Mouse (Mus musculus) kidney, postnatal 36 days (tissue): ENCODE results near the gene Josd2.

Experiments used
- DNase-seq, 2 experiments: peaks; one replicate each; pipeline ENCODE4 v3.0.0; 2021 to 2022; ENCODE audit warnings: mixed read lengths in 2 of 2

Josd2 gene

GRCm38 (mm10) chr7:44453256-44453655 lies 14.5 kb upstream of the Josd2 start:
- no peak for DNase-seq

DNA sequence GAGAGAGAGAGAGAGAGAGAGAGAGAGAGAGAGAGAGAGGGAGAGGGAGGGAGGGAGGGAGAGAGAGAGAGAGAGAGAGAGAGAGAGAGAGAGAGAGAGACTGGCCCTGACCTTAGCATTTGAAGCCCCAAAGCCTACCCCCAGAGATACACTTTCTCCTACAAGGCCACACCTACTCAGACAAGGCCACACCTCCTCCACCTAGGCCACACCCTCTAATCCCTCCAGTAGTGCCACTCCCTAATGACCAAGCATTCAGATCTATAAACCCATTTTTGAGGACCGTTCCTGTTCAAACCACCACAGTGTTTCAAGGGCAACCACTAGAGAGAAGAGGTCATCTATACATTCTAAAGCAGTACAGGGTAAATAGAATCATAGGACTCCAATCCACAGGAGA lies 11.5 kb upstream of the Josd2 start:
- DNase-seq = no peak

- no peak for DNase-seq
Measured at GRCm38 (mm10) chr7:44460067-44460466, 7.7 kb upstream of the Josd2 start.

- no peak for DNase-seq
Measured at GRCm38 (mm10) chr7:44460767-44461502, 6.8 kb upstream of the Josd2 start.

- DNase-seq = no peak
Measured at GRCm38 (mm10) chr7:44461503-44462217, 6.1 kb upstream of the Josd2 start.

DNA sequence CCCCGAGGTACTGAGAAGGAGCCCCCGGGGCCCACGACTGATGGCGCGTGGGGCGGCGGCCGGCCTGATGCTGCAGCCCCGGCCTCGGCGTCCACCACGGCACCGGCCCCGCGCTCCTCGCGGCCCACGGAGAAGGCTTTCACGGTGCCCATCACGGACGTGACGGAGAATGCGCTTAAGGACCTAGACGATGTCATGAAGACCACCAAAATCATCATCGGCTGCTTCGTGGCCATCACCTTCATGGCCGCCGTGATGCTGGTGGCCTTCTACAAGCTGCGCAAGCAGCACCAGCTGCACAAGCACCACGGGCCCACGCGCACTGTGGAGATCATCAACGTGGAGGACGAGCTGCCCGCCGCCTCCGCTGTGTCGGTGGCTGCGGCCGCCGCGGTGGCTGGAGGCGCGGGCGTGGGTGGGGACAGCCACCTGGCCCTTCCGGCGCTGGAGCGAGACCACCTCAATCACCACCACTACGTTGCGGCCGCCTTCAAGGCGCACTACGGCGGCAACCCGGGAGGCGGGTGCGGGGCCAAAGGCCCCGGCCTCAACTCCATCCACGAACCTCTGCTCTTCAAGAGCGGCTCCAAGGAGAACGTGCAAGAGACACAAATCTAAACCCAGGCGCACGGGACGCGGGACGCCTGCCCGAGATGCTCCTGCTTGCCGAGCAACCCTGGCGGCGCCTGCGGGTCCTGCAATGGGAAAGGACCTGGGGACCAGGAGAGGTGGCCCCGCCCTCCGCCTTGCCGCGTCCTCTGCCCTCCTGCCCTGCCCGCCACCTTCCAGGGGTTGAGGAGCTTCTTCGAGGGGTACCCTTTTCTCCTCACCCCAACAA lies 5.3 kb upstream of the Josd2 start:
- peak; percentile 55 to 83 for DNase-seq

GRCm38 (mm10) chr7:44463056-44463425 lies 4.7 kb upstream of the Josd2 start:
- DNase-seq = no peak

DNA sequence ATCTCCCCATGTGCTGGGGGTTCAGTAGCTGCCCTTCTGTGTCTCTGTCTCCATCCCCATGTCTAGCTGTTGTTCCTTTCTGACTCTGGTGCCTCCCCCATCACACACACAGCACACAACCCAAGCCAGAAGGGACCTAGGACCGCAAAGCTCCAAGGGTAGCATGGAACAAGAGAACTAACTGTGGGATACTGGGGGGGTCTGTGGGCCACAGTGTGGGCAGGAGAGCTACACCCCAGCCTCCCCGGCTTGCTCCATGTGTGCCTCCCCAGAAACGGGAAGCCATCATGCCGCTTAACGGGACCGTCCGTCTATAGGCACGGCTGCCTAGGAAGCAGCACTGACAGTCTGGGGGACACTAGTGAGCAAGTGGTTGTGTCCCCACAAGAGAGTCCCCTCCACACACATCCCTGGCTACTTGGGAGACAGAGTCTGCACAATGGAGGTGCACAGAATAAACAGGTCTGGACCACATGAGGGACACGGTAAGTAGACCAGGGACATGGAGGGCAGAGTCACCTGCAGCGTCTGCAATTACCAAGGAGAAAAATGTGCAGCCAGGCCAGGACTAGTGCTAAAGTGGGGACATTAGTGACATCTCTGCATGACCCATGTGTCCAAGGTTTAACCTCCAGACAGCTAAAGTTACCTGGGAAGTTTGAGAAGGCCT lies 4.1 kb upstream of the Josd2 start:
- DNase-seq = no peak

DNA sequence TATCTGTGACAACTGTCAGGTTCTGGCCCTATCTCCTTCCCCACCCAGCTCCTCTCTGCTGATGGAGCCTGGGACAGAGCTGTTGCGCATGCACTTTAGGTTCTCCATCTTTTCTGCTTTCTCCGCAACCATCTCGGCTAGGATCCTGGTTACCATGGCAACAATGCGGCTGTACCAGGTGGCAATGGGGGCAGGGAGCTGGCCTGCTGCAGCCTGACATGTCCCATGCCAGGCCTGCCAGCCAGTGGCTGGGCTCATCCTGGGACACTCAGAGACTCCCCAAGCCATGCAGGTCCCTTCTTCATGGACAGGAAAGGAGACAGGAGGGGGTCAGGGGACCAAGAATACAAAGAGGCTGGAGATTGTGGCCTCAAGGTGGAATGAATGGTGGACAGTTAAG lies 3.3 kb upstream of the Josd2 start:
- DNase-seq = no peak

GRCm38 (mm10) chr7:44465111-44465510 lies 2.7 kb upstream of the Josd2 start, which contains the start of gene Aspdh:
Aspdh (plus strand) TSS chr7:44465391.
- DNase-seq = peak; percentile 75 to 88

DNA sequence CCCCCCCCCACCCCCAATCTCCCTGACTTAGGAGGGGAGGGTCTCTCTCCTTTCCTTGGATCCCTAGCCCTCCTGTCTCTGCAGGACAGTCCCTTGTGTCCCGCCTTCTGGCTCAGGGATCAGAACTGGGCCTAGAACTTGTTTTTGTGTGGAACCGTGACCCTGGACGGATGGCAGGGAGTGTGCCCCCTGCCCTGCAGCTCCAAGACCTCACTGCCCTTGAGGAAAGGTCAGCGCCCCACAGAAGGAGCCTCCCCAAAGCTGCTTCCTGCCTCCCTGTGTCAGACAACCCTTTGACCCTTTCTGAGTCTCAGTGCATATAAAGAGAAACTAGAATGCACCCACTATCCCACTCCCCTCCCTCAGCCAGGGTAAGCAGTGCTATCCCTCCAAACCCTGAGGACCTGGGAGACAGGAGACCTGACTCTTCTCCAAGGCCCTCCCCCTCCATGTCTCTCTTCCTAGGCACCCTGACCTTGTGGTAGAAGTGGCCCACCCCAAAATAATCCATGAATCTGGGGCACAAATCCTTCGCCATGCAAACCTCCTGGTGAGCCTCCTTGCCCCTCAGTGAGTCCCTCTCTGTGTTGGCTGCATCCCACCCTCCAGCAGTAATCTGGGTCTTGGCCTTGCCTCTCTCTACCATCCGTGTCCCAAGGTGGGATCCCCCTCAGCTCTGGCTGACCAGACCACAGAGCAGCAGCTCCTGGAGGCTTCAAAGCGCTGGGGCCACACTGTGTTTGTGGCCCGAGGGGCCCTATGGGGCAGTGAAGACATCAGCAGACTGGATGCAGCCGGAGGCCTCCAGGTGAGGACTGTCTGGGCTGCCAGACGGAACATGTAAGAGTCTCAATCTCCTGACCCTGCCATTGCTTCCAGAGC lies 1.5 kb upstream of the Josd2 start:
- peak in 1 of 2 experiments; percentile 42 for DNase-seq

DNA sequence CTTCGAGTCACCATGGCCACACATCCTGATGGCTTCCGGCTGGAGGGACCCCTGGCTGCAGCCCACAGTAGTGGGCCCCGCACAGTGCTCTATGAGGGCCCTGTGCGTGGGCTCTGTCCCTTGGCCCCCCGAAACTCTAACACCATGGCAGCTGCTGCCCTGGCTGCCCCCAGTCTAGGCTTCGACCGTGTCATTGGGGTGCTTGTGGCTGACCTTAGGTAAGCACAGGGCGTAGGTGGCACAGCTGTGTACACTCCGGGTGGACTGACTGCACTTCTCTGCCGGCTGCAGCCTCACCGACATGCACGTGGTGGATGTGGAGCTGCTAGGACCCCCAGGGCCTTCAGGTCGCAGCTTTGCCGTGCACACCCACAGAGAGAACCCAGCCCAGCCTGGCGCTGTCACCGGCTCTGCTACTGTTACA lies 880 bp upstream of the Josd2 start:
- no peak for DNase-seq

DNA sequence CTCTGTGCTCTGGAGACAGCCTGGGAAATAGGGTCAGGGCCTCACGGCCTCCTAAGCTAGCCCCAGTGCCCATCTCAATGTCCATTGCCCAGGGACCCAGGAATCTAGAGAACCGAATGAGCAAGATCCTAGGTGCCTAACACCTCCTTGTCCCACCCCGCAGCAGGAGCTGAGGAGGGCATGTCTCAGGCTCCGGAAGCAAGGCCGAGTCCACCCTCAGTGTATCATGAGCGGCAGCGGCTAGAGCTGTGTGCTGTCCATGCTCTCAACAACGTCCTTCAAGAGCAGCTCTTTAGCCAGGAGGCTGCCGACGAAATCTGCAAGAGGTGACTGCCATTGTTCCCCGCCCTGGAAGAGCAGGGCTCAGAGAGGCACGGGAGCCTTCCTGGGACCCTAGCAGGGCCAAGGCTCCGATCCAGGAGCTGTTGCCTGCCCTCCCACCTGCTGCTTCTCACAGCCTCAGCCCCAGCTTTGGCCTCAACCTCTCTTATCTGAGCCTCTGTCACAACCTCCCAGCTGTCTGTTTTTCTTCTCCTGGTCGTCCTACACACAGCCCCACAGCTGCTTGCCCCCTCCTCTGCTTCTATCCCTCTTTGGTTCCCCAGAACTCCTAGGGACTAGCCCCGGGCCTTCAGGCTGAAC lies 985 bp downstream of the Josd2 start:
- no peak for DNase-seq

DNA sequence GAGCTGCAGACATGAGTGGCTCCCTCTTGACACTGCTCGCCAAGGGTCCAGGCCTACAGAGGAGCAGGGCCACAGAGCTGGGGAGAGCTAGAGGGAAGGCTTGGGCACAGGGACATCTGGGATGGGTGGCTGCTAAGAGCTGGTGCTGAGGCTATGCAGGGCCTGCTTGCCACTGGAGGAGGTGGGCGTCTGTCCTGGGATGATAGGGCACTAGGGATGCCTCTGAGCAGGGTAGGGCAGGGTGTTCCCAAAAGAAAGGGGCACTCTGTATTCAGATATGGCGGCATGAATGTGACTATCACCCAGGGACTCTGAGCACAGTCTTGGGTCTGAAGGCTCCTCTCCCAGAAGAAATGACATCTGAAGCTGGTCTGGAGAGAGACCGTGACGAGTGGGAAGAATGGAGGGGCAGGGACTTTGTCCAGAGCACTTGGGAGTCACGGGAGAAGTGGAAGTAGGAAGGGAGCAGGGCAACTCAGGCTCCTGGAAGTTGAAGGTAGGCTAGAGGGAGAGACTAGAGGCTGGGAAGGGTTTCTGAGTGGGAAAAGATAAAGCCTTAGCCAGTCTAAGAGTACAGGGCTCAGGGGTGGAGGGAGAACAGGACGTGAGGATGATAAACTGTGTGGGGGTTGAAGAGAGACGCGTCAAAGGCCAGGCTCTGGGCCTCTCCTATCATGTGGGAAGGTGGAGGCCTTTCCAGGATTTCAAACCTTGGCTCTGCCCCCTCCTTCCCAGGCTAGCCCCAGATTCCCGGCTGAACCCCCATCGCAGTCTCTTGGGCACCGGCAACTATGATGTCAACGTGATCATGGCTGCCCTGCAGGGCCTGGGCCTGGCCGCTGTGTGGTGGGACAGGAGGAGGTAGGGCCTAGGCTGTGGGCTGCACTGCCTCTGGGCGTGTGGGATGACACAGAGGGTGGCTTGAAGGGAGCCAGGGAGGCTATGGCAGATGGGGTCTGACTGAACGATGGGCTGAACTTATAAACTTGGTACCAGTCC lies 2.2 kb downstream of the Josd2 start:
- DNase-seq = no peak

DNA sequence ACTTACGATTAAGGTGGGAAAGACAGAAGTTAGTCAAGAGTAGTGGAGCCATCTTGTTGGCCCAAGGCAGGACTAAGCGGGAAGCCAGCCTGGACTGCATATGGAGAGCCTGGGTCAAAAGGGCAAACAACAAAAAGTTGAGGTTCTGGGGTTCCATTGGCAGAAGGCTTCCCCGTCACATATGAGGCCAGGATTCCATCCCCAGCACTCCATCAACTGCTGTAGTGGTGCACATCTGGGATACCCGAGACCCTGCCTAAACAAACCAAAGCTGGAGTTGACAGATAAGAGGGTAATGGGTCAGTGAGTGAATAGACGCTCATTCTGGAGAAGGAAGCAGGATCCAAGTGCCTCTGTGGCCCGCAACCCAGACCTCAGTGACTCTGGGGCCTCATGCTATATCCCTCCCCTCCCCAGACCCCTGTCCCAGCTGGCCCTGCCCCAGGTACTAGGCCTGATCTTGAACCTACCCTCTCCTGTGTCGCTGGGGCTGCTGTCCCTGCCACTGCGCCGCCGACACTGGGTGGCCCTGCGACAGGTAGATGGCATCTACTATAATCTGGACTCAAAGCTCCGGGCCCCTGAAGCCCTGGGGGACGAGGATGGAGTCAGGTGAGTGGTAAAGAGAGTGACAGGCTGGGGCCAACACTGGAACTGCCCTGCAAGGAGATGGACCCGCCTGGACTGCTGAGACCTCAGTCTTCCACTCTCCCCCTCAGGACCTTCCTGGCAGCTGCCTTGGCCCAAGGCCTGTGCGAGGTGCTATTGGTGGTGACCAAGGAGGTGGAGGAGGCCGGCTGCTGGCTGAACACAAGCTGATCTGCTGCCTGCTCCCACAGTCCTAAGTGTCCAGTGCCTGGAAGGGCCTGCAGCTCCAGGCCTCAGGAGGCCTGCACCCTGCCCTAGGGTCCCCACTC lies 3.2 kb downstream of the Josd2 start:
- DNase-seq = no peak

DNA sequence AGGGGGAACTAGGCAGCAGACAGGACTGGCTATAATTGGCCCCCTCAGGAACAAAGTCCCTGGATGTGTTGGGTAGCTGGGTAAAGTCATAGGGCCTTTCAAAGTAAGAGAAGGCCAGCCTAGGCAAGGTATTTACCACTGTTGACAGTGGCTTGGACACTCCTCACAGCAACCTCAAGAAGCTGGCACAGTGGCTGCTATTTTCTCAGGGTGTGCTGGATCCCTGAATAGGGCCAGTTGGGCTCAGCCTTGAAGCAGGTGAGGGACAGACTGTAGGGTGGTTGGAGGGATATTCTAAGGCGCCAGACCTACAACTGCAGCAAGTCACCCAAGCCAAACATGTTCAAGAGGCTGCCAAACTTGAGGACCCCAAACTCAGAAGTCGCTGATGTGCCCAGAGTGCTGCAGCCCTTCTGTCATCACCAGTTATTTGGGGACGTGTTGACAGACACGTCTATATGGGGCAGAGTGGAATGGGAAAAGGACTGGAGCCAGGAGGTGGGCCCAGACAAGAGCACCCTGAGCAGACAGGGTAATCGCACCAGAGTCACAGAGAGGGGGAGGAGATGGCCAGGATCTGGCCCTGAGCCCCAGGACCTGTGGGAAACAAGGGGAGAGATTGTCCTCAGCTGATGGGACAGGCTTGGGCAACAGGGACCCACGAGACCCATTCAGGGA lies 4.2 kb downstream of the Josd2 start:
- no peak for DNase-seq

GRCm38 (mm10) chr7:44472558-44472885 lies 4.7 kb downstream of the Josd2 start:
- no peak for DNase-seq

DNA sequence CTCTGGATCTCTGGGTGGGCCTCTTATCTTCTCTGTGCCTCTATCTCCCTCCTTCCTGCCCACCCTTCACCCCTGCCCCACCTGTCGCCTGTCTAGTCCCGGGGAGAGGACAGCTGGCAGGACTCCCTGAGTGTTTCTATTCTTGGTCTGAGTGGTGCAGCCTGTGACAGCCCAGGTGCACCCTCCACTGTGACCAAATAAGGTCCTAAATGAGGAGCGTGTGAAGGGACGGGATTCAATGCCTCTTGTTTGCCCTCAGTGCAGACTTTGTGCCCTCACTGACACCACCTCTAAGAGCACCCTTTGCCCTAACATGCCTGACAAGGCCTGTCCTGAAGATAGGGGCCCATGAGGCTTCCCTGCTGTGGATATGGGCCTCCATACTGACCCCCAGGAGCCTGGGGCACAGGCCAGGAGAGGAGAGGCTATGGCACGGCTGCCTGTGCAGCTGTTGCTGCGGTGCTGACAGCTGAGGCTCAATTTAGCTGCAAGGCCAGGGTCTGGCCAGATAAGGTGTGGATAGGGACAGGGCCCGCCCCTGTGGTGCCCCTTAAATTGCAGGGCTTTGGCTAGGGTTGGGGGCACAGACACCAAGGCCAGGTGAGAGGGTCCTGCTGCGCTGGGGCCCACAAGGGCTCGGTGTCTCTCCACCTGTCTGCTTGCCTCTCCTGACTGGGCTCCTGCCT lies 5.3 kb downstream of the Josd2 start:
- no peak for DNase-seq
